Mouse (Mus musculus) kidney, embryonic 16.5 days (tissue): ENCODE data around the gene 1700017B05Rik. TPM values are rescaled to one million over a fixed set of nuclear protein-coding genes. Genes with fewer than 3 reads are reported as not detected.

Experiments used
- ATAC-seq: fragments of 200-750 bp; cut with Nextera tagmentation; 2 replicates; pipeline ENCODE4 v1.8.0; 2017; ENCODE audit warnings: moderate TSS enrichment; ENCODE audit not compliant: low FRiP score, low TSS enrichment
- H3K27ac ChIP-seq: fragments of 300-500 bp; sonication (generic); 2 replicates; pipeline ENCODE4 v1.5.1; 2014; ENCODE audit warnings: low read length
- H3K27me3 ChIP-seq: fragments of 300-500 bp; sonication (generic); 2 replicates; pipeline ENCODE4 v1.6.1; 2014; ENCODE audit warnings: low read length, control low read depth, mixed read lengths; ENCODE audit not compliant: insufficient read depth
- H3K36me3 ChIP-seq: fragments of 300-500 bp; sonication (generic); 2 replicates; pipeline ENCODE4 v1.6.1; 2014; ENCODE audit warnings: low read length, control low read depth, mixed read lengths; ENCODE audit not compliant: insufficient read depth
- H3K4me1 ChIP-seq: fragments of 300-500 bp; sonication (generic); 2 replicates; pipeline ENCODE4 v1.6.1; 2014; ENCODE audit warnings: low read length, control low read depth, mixed read lengths; ENCODE audit not compliant: insufficient read depth
- H3K4me2 ChIP-seq: fragments of 300-500 bp; sonication (generic); replicated peaks from 2 replicates; pipeline ENCODE4 v1.6.1; 2014; ENCODE audit warnings: low read depth, low read length
- H3K4me3 ChIP-seq: fragments of 300-500 bp; sonication (generic); 2 replicates; pipeline ENCODE4 v1.5.1; 2014; ENCODE audit warnings: mild to moderate bottlenecking, low read length
- H3K9ac ChIP-seq: fragments of 300-500 bp; sonication (generic); replicated peaks from 2 replicates; pipeline ENCODE4 v1.6.1; 2014; ENCODE audit warnings: low read length
- H3K9me3 ChIP-seq: fragments of 300-500 bp; sonication (generic); 2 replicates; pipeline ENCODE4 v1.6.1; 2016; ENCODE audit warnings: low read length, control low read depth
- WGBS: fragments of 180-500 bp; shearing (Covaris S2); extraction: QIAGEN DNeasy Blood & Tissue Kit; methylation state at CpG from one replicate; pipeline ENCODE4 v1.1.7; 2014; 5-methylcytosine and 5-hydroxymethylcytosine counted together
- polyA plus RNA-seq: library from polyadenylated mRNA; unstranded; fragments of >200 nt; fragmentation: Nextera tagmentation; extraction: Ambion mirVana; gene quantifications from 2 replicates; pipeline ENCODE4 v1.2.1, GENCODE M21; 2015

The 1700017B05Rik gene
- polyA plus RNA-seq, 1 experiment from 2014 or later: 23.0 TPM

DNA sequence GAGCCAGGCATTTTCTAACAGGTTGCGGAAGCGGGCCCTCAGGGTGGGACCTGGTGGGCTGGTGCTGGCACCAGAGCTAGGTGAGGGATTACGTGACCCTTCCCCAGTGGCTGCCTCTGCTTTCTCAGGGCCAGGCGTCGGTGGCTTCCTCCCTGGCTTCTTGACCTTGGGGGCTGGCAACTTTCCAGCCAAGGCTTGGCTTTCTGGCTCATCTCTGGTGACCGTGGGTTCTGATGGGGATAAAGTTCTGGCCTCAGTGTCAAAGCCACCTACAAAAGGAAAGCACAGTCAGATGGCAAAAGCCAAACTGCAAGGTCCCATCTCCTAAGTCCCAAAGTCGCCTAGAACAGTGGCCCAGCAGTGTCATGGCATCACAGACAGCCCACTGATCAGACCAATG lies 8.4 kb downstream of the 1700017B05Rik start:
- H3K4me1 ChIP-seq: no peaks in the 10 kb centered on the region
- no peak overlapping the region for H3K9ac ChIP-seq
- H3K27me3 ChIP-seq: no peaks in the 10 kb centered on the region
- peaks cover 65% of the 10 kb centered on the region for H3K36me3 ChIP-seq
- H3K9me3 ChIP-seq: no peaks in the 10 kb centered on the region
- 83% methylated on average over 7 of the region's 7 CpGs for WGBS
- no peak for ATAC-seq
- H3K4me2 ChIP-seq: no peak overlapping the region
- no peak overlapping the region for H3K4me3 ChIP-seq
- H3K27ac ChIP-seq: no peak overlapping the region

DNA sequence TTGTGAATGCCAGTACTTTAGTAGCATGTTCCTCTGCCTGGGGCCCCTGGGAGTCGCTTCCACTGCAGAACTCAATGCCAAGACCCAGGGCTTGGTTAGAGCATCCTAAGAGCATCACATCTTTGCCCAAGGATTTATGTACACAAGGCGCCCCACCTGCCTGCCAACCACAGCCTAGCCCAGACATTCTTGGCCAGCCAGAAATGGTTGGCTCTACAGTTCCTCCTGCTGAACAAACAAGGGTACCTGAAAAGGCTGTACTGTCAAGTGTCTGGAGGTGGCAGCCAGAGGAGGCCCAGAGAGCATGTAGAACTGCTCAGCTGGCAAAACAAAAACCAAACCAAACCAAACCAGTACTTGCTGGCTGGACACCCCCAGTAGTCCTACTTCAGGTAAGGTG lies 11.3 kb downstream of the 1700017B05Rik start:
- H3K27ac ChIP-seq: no peak overlapping the region
- no peak for ATAC-seq
- no peaks in the 10 kb centered on the region for H3K4me1 ChIP-seq
- H3K4me3 ChIP-seq: no peak overlapping the region
- H3K36me3 ChIP-seq: peaks cover 36% of the 10 kb centered on the region
- 89% methylated on average over 2 of the region's 2 CpGs for WGBS
- H3K9ac ChIP-seq: no peak overlapping the region
- no peaks in the 10 kb centered on the region for H3K27me3 ChIP-seq
- H3K4me2 ChIP-seq: no peak overlapping the region
- no peaks in the 10 kb centered on the region for H3K9me3 ChIP-seq

DNA sequence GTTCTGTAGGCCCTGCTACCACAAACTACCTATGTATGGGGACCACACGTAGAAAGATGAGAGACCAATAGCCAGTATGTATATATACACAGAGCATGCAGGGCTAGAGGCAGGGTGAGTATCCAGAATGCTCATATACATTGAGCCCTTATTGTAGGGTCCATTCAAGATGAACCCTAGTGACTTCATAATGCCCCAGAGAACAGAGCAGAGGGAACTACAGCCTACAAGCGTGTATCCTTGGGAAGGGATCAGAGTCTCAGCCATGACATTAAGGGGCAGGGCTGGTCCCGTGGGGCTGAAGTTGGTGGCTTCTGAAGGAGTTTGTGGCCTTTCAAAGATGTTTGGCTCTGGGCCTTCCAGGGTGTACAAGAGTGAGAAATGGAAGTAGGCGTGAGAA lies 12.4 kb downstream of the 1700017B05Rik start:
- H3K9ac ChIP-seq: no peak overlapping the region
- H3K27me3 ChIP-seq: no peaks in the 10 kb centered on the region
- 92% methylated on average over 4 of the region's 4 CpGs for WGBS
- no peaks in the 10 kb centered on the region for H3K9me3 ChIP-seq
- peaks cover 29% of the 10 kb centered on the region for H3K36me3 ChIP-seq
- no peaks in the 10 kb centered on the region for H3K4me1 ChIP-seq
- no peak for ATAC-seq
- no peak overlapping the region for H3K27ac ChIP-seq
- no peak overlapping the region for H3K4me2 ChIP-seq
- H3K4me3 ChIP-seq: no peak overlapping the region

DNA sequence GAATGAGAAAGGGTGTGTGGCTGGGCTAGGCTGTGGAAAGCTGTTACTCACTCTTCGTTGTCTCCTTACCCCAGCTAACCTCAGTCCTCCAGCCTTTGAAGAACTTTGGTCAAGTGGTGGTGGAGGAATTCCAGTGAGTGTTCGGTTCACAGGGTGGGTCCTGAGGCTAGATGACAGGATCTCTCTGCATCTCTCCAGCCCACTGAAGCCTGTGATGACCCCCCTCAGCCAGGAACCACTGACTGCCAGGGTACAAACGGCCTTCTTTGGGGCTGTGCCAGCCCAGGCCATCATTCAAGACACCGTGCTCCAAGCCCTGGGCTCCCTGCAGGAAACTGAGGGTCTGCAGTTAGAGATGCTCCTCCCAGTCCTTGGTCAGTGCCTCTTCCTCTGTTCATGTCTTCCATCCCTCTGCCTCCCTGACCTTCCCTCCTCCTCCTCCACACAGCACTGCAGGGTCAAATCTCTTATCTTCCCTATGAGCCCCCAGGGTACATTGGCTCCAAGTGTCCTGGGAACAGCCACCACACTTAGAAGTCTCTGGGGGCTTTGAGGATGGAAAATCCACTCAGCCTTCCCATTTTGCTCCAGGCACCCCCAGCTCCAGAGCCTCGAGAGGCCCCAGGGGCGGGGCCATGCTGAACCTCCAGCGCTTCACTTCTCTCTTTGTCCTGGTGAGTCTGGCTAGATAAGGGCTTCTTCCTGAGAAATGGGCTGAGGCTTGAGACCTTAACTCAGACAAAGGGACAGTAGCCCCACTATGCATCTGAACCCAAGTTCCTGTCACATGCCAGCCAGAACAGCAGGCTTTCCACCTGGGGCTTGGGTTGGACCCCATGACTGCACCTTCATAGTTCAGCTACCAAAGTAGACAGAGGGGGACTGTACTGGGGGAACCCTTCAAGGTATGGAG lies 14.1 kb downstream of the 1700017B05Rik start:
- ATAC-seq: no peak
- Histone ChIP-seq H3K27ac (no peak overlapping the region), H3K4me1 (no peaks in the 10 kb centered on the region)

DNA sequence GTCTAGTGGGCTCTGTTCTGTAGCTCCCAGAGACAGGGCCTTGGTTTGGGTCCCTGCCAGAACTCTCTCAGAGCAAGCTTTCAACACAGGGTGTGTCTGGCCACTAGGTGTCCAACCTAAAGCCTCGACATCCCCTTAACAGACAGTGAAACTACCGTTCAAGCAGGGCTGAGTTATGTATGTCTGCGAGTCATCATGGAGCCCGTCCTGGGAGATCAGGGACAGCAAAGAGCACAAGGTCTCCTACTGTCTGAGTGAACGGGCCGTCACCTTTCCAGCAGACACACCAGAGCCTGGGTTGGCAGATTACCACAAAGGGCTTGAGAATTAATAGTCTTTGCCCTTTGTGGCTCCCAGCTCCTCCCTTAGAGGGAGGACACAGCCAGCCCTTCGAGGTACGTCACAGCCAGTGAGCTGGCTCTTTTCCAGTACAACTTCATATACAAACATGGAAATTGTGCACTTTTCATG lies 15.2 kb downstream of the 1700017B05Rik start:
- no peak for ATAC-seq
- WGBS: 34% methylated on average over 8 of the region's 8 CpGs
- peaks cover 6% of the 10 kb centered on the region; the same call in 1 of the 2 replicates for H3K36me3 ChIP-seq
- no peaks in the 10 kb centered on the region for H3K4me1 ChIP-seq
- no peak overlapping the region for H3K4me3 ChIP-seq
- no peaks in the 10 kb centered on the region for H3K9me3 ChIP-seq
- H3K27me3 ChIP-seq: no peaks in the 10 kb centered on the region
- no peak overlapping the region for H3K27ac ChIP-seq
- no peak overlapping the region for H3K9ac ChIP-seq
- H3K4me2 ChIP-seq: no peak overlapping the region

More for the DNA sequence above, 14.1 kb downstream of the 1700017B05Rik start:
- no peak overlapping the region for H3K9ac ChIP-seq
- WGBS: 61% methylated on average over 7 of the region's 7 CpGs
- H3K9me3 ChIP-seq: no peaks in the 10 kb centered on the region
- H3K4me2 ChIP-seq: no peak overlapping the region
- no peak overlapping the region for H3K4me3 ChIP-seq
- no peaks in the 10 kb centered on the region for H3K27me3 ChIP-seq
- peaks cover 17% of the 10 kb centered on the region for H3K36me3 ChIP-seq

DNA sequence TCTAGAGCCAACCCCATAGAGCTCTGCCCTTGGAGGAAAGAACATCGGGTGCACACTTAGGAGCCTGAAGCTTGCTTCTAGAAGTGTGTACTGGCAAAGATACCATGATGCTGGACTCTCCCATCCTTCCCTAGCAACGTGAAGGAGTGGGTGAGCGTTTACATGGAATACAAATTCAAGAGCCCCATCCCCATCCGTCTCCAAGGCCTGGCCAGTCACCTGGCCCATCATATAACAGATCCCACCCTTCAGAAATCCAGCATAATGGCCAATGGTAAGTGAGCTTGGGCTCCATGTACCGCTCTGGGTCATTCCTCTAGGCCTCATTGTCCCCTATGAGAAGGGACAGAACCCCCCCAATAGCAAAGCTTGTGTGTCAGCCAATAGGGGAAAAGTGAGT lies 15.9 kb downstream of the 1700017B05Rik start:
- Histone ChIP-seq H3K27me3 (no peaks in the 10 kb centered on the region), H3K36me3 (0 out of 2 replicates have a peak, but pooled peaks cover 6% of the 10 kb centered on the region), H3K9ac (no peak overlapping the region), H3K9me3 (no peaks in the 10 kb centered on the region), H3K4me2 (no peak overlapping the region), H3K4me3 (no peak overlapping the region), H3K4me1 (no peaks in the 10 kb centered on the region), H3K27ac (no peak overlapping the region)
- ATAC-seq: no peak
- 95% methylated on average over 5 of the region's 5 CpGs for WGBS

DNA sequence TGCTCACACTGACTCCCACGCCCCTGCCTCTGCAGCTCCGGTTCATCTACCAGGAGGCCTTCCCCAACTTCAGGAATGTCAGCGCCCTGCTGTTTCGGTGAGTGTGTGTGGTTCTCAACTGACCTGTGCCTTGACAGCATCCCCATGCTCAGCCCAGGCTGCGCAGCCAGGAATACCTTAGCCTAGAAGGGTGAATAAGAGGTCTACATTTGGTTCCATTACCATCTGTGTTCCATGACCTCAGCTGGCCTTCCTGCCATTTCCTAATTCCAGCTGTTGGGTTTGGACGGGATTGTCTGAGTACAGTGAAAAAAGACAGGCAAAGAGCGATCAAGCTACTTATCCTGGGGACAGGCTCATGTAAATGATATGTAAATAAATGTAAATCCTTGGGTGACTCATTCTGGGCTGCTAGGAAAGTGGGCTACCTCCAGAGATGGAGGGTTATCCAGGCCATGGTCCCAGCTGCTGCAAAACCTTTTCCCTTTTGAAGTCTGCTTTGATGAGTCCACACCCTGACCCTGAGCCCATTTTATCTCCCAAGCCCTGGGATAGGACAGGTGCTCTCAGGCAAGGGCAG lies 18.2 kb downstream of the 1700017B05Rik start:
- ATAC-seq: no peak
- no peak overlapping the region for H3K9ac ChIP-seq
- no peaks in the 10 kb centered on the region for H3K36me3 ChIP-seq
- no peak overlapping the region for H3K27ac ChIP-seq
- H3K4me2 ChIP-seq: no peak overlapping the region
- WGBS: 26% methylated on average over 7 of the region's 7 CpGs
- no peak overlapping the region for H3K4me3 ChIP-seq
- H3K4me1 ChIP-seq: no peaks in the 10 kb centered on the region
- no peaks in the 10 kb centered on the region for H3K27me3 ChIP-seq
- H3K9me3 ChIP-seq: no peaks in the 10 kb centered on the region

DNA sequence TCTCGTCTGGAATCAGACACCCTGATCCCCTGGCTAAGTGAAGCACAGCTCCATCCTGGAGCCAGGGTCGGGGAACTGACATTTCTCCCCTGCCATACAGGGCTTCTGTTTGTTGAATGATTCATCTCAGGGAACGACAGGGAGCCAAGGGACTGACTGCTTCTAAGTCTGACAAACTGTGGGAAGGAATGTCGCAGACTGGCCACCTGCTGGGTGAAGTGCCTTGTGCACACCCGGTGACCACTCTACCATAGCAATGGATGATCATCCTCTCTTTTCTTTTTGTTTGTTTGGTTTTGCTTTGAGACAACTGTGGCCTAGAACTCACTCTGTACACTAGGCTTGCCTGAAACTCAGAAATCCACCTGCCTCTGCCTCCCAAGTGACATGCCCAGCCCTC lies 19.5 kb downstream of the 1700017B05Rik start:
- Histone ChIP-seq H3K9ac (no peak overlapping the region), H3K4me3 (no peak overlapping the region), H3K9me3 (no peaks in the 10 kb centered on the region), H3K36me3 (no peaks in the 10 kb centered on the region), H3K27ac (no peak overlapping the region), H3K27me3 (no peaks in the 10 kb centered on the region), H3K4me1 (no peaks in the 10 kb centered on the region), H3K4me2 (no peak overlapping the region)
- no peak for ATAC-seq
- WGBS: 36% methylated on average over 5 of the region's 5 CpGs

DNA sequence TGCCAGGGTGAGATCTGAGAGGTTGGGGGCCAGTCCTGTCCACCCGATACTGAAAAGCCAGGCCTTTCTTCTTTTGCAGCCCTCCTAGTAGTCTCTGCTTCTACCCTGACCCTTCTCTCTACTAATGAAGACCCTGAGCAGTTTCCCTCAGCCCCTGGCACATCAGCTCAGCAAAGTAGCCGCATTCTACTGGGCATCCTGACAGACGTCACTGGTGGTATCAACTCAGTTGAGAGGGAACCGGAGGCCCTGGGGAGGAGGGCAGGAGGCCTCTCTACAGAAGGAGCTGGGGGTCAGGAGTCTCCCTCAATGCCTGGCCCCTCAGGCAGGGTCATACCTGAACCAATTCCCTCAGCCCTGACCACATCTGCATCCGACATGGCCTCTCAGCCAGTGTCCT lies 21.3 kb downstream of the 1700017B05Rik start:
- no peak for ATAC-seq
- no peaks in the 10 kb centered on the region for H3K9me3 ChIP-seq
- H3K4me3 ChIP-seq: no peak overlapping the region
- no peak overlapping the region for H3K9ac ChIP-seq
- WGBS: 90% methylated on average over 5 of the region's 5 CpGs
- H3K27me3 ChIP-seq: no peaks in the 10 kb centered on the region
- no peak overlapping the region for H3K4me2 ChIP-seq
- no peaks in the 10 kb centered on the region for H3K36me3 ChIP-seq
- no peak overlapping the region for H3K27ac ChIP-seq
- H3K4me1 ChIP-seq: no peaks in the 10 kb centered on the region

DNA sequence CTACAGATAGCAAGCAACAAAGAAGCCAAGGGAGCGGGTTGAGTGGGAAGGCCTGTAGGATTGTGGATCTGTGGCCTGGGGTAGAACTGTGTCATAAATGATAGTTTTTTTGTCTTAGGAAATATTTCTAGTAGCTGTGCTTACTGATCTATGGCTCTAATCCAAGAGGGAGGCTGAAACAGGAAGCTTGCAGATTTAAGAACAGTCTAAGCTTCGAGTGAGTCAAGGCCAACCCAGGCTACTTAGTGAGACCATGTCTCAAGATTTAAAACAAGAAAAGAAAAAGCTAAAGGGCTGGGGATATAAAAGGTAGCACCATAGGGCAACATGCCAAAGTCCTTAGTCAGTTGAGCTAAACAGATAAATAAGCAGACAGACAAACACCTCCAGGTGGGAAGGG lies 24.2 kb downstream of the 1700017B05Rik start:
- Histone ChIP-seq H3K27ac (no peak overlapping the region), H3K27me3 (no peaks in the 10 kb centered on the region), H3K4me3 (no peak overlapping the region), H3K9me3 (no peaks in the 10 kb centered on the region), H3K36me3 (no peaks in the 10 kb centered on the region), H3K9ac (no peak overlapping the region), H3K4me1 (no peaks in the 10 kb centered on the region), H3K4me2 (no peak overlapping the region)
- no peak for ATAC-seq
- WGBS: 83% methylated on average over 2 of the region's 2 CpGs
